Mouse (Mus musculus) embryonic facial prominence, embryonic 13.5 days (tissue): ENCODE data around the gene Clcn6. TPM values are rescaled to one million over a fixed set of nuclear protein-coding genes. Genes with fewer than 3 reads are reported as not detected.

Experiments used
- ATAC-seq: fragments of 200-750 bp; cut with Nextera tagmentation; 2 replicates; pipeline ENCODE4 v1.8.0; 2017; ENCODE audit warnings: low read depth; ENCODE audit not compliant: insufficient number of reproducible peaks, insufficient read depth, low FRiP score, low TSS enrichment
- H3K27ac ChIP-seq: fragments of 300-500 bp; sonication (generic); 2 replicates; pipeline ENCODE4 v1.5.1; 2015; ENCODE audit warnings: moderate library complexity, mild to moderate bottlenecking, inconsistent platforms
- H3K27me3 ChIP-seq: fragments of 300-500 bp; sonication (generic); 2 replicates; pipeline ENCODE4 v1.6.1; 2015; ENCODE audit warnings: mild to moderate bottlenecking, inconsistent platforms
- H3K36me3 ChIP-seq: fragments of 300-500 bp; sonication (generic); 2 replicates; pipeline ENCODE4 v1.6.1; 2015; ENCODE audit warnings: mild to moderate bottlenecking, inconsistent platforms
- H3K4me1 ChIP-seq: fragments of 300-500 bp; sonication (generic); 2 replicates; pipeline ENCODE4 v1.6.1; 2015; ENCODE audit warnings: inconsistent platforms
- H3K4me2 ChIP-seq: fragments of 300-500 bp; sonication (generic); 2 replicates; pipeline ENCODE4 v1.6.1; 2015; ENCODE audit warnings: moderate library complexity, mild to moderate bottlenecking, inconsistent platforms
- H3K4me3 ChIP-seq: fragments of 300-500 bp; sonication (generic); 2 replicates; pipeline ENCODE4 v1.5.1; 2015; ENCODE audit warnings: mild to moderate bottlenecking, inconsistent platforms
- H3K9ac ChIP-seq: fragments of 300-500 bp; sonication (generic); 2 replicates; pipeline ENCODE4 v1.6.1; 2015; ENCODE audit warnings: mild to moderate bottlenecking, inconsistent platforms
- H3K9me3 ChIP-seq: fragments of 300-500 bp; sonication (generic); 2 replicates; pipeline ENCODE4 v1.6.1; 2016; ENCODE audit warnings: inconsistent platforms
- WGBS: fragments of 180-500 bp; shearing (Covaris S2); methylation state at CpG from one replicate; pipeline ENCODE4 v1.1.7; 2015; ENCODE audit warnings: mixed read lengths; 5-methylcytosine and 5-hydroxymethylcytosine counted together
- polyA plus RNA-seq: library from polyadenylated mRNA; unstranded; fragments of >200 nt; fragmentation: Nextera tagmentation; extraction: Ambion mirVana; gene quantifications from 2 replicates; pipeline ENCODE4 v1.2.1, GENCODE M21; 2015

Gene Clcn6
- polyA plus RNA-seq, 1 experiment from 2014 or later: 8.8 TPM

DNA sequence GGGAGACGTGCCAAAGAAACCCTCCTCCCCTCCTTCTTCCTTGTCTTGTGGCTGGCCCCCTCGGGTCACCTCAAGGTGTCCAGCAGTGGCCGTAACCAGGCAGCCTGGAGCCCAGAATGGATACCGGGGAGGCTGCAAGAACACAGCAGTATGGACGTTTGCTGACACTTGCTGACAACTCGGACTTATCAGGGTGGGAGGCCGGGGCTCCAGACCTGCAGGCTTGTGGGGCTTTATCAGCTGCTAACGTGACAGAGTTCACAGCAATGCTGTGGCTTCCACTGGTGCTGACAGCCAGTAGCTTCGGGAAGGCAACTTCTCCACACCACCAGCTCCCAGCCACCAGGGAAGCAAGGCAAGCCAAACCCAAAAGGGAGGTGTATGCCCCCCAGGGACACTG, 69.3 kb downstream of the Clcn6 start:
- no peaks in the 10 kb centered on the region for H3K36me3 ChIP-seq
- H3K4me1 ChIP-seq: no peaks in the 10 kb centered on the region
- no peak overlapping the region for H3K4me2 ChIP-seq
- 54% methylated on average over 9 of the region's 9 CpGs for WGBS
- ATAC-seq: no peak
- no peak overlapping the region for H3K27ac ChIP-seq
- no peak overlapping the region for H3K9ac ChIP-seq
- H3K9me3 ChIP-seq: 0 out of 2 replicates have a peak, but pooled peaks cover 4% of the 10 kb centered on the region
- H3K4me3 ChIP-seq: no peak overlapping the region
- H3K27me3 ChIP-seq: no peaks in the 10 kb centered on the region

DNA sequence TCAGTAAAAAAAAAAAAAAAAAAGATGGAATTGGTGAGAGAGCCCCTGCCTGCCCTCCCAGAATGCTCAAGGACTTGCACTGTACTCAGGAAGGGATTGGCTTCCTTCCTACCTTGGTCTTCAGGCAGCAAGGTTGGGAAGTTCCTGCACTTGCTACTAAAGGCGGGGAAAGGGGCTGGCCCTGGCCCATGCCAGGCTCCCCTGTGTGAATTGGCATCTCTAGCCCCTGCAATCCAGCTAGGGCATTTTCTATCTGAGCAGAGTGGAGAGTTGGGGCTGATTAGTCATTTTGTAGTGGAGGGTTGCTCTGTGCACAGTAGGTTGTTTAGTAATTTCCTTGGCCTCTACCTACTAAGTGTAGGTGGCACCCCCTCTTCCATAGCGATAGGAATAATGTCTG, 69.8 kb downstream of the Clcn6 start:
- Histone ChIP-seq H3K4me1 (no peaks in the 10 kb centered on the region), H3K27ac (no peak overlapping the region), H3K4me3 (no peak overlapping the region), H3K9ac (no peak overlapping the region), H3K4me2 (no peak overlapping the region), H3K27me3 (no peaks in the 10 kb centered on the region), H3K36me3 (no peaks in the 10 kb centered on the region), H3K9me3 (0 out of 2 replicates have a peak, but pooled peaks cover under 1% of the 10 kb centered on the region)
- 89% methylated on average over 2 of the region's 2 CpGs for WGBS
- ATAC-seq: no peak

GRCm38 (mm10) chr4:147965712-147966111, 72.9 kb downstream of the Clcn6 start:
- no peaks in the 10 kb centered on the region for H3K36me3 ChIP-seq

GRCm38 (mm10) chr4:147963623-147964022, 75.0 kb downstream of the Clcn6 start:
- no peak overlapping the region for H3K4me2 ChIP-seq
- ATAC-seq: no peak
- H3K9ac ChIP-seq: no peak overlapping the region
- no peaks in the 10 kb centered on the region for H3K4me1 ChIP-seq
- no peak overlapping the region for H3K27ac ChIP-seq
- 85% methylated on average over 15 of the region's 15 CpGs for WGBS
- H3K9me3 ChIP-seq: no peaks in the 10 kb centered on the region
- H3K36me3 ChIP-seq: no peaks in the 10 kb centered on the region
- no peak overlapping the region for H3K4me3 ChIP-seq
- H3K27me3 ChIP-seq: no peaks in the 10 kb centered on the region

More at GRCm38 (mm10) chr4:147965712-147966111, 72.9 kb downstream of the Clcn6 start:
- ATAC-seq: no peak
- no peaks in the 10 kb centered on the region for H3K9me3 ChIP-seq
- H3K27me3 ChIP-seq: no peaks in the 10 kb centered on the region
- no peak overlapping the region for H3K4me2 ChIP-seq
- WGBS: 77% methylated on average over 7 of the region's 7 CpGs
- H3K4me3 ChIP-seq: no peak overlapping the region
- H3K9ac ChIP-seq: no peak overlapping the region
- H3K4me1 ChIP-seq: no peaks in the 10 kb centered on the region
- H3K27ac ChIP-seq: no peak overlapping the region

- Histone ChIP-seq H3K9ac (no peak overlapping the region), H3K36me3 (no peaks in the 10 kb centered on the region), H3K4me3 (no peak overlapping the region), H3K9me3 (no peaks in the 10 kb centered on the region), H3K27me3 (no peaks in the 10 kb centered on the region), H3K4me2 (no peak overlapping the region), H3K27ac (no peak overlapping the region), H3K4me1 (no peaks in the 10 kb centered on the region)
- no peak for ATAC-seq
- WGBS: 32% methylated on average over 6 of the region's 6 CpGs
Observed at GRCm38 (mm10) chr4:147962781-147963180, 75.8 kb downstream of the Clcn6 start.

DNA sequence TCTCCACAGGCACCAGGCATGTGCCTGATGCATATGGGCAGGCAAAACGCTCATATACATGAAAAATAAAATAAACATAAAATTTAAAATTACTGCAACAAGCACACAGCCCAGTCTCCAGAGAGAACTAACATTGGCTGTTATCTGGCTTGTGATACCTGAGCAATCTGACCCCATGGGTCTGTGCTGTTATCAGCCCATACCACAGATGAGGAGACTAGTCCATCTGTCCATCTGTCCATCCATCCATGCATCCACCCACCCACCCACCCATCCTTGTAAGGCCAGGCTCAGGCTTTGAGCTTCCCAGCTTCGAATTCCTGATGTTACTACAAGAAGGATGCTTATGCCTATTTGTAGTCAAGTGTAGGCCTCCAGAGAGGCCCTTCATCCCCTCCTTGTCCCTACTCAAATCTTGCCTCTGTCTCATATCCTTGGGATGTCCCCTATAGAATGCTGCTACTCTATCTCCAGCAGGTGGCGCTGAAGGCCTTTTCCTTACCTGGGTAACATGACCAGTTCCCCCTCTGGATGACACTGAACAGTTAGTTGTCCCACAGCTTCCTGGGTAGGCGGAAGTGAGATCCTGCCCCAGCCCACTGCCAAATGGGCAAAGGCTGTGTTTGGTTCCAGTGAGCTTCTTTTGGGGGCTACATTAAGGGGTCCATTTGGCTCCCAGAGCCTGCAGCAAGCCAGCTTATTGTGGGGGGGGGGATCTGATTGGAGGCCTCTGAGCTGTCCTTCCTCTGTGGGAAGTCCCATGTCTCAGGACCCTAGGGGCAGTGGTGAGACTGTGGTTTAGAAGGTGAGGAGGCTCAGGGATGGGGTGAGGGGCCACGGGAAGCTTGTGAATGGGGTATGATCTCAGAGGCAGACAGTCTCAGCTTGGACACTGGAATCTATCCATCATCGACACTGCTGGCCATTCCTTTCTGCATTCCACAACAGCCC, 78.5 kb downstream of the Clcn6 start:
- Histone ChIP-seq H3K9ac (no peak overlapping the region), H3K4me3 (no peak overlapping the region), H3K27ac (no peak overlapping the region), H3K36me3 (no peaks in the 10 kb centered on the region), H3K4me1 (no peaks in the 10 kb centered on the region), H3K4me2 (no peak overlapping the region), H3K9me3 (no peaks in the 10 kb centered on the region), H3K27me3 (no peaks in the 10 kb centered on the region)
- WGBS: 44% methylated on average over 6 of the region's 6 CpGs
- no peak for ATAC-seq

DNA sequence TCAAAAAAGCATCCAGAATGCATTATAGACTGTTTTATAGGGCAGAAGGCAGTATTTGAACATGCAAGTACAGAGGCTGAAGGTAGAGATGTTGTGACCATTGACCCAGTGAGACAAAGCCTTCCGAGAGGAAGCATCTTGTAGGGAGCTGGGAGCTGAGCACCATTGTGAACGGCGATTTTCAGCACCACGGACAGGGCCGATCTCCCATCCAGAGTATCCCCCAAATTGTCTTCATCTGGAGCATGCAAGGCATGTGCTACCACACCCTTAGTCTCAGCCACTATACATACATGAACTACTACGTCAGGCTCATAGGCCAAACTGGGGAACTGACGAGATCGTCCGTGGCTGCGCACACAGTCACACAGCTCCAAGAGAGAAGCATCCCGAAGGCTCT, 81.5 kb downstream of the Clcn6 start:
- no peak for ATAC-seq
- no peaks in the 10 kb centered on the region for H3K27me3 ChIP-seq
- H3K27ac ChIP-seq: no peak overlapping the region
- no peaks in the 10 kb centered on the region for H3K4me1 ChIP-seq
- 36% methylated on average over 11 of the region's 11 CpGs for WGBS
- H3K4me2 ChIP-seq: no peak overlapping the region
- H3K4me3 ChIP-seq: no peak overlapping the region
- H3K9me3 ChIP-seq: no peaks in the 10 kb centered on the region
- no peak overlapping the region for H3K9ac ChIP-seq
- no peaks in the 10 kb centered on the region for H3K36me3 ChIP-seq

Other genes with a start within 250 kb of the Clcn6 start
- gene Zfp984, start 229.0 kb downstream of the Clcn6 start, polyA plus RNA-seq: 7.6 TPM in 2 replicates
- 7.9 and 8.6 TPM in 2 replicates for gene Zfp933, start 190.5 kb downstream of the Clcn6 start, polyA plus RNA-seq
- 46.1 and 51.3 TPM in 2 replicates for gene Miip, start 170.0 kb downstream of the Clcn6 start, polyA plus RNA-seq
- 13.8 and 14.9 TPM in 2 replicates for gene Fv1, start 169.8 kb downstream of the Clcn6 start, polyA plus RNA-seq
- gene Mfn2, start 134.1 kb downstream of the Clcn6 start, polyA plus RNA-seq: 34.3 and 34.6 TPM in 2 replicates
- gene Plod1, start 102.1 kb downstream of the Clcn6 start, polyA plus RNA-seq: 68.6 and 76.3 TPM in 2 replicates
- gene 2510039O18Rik, start 97.9 kb downstream of the Clcn6 start, polyA plus RNA-seq: 14.3 and 17.7 TPM in 2 replicates
- gene Nppb, start 53.0 kb downstream of the Clcn6 start, polyA plus RNA-seq: 0.28 and 0.95 TPM in 2 replicates
- gene Nppa, start 38.1 kb downstream of the Clcn6 start, polyA plus RNA-seq: 0.25 and 10.7 TPM in 2 replicates
- 20.8 and 22.4 TPM in 2 replicates for gene Mthfr, start 256 bp upstream of the Clcn6 start, polyA plus RNA-seq
- 9.7 and 10.1 TPM in 2 replicates for gene Agtrap, start 49.2 kb upstream of the Clcn6 start, polyA plus RNA-seq
- 70.6 and 76.3 TPM in 2 replicates for gene Mad2l2, start 91.6 kb upstream of the Clcn6 start, polyA plus RNA-seq
- 0.78 and 1.1 TPM in 2 replicates for gene Draxin, start 91.9 kb upstream of the Clcn6 start, polyA plus RNA-seq
- 14.9 and 15.1 TPM in 2 replicates for gene Fbxo6, start 113.3 kb upstream of the Clcn6 start, polyA plus RNA-seq
- 13.5 TPM in 2 replicates for gene Fbxo44, start 121.7 kb upstream of the Clcn6 start, polyA plus RNA-seq
- 3.1 and 3.4 TPM in 2 replicates for gene Fbxo2, start 121.8 kb upstream of the Clcn6 start, polyA plus RNA-seq
- 0.35 and 0.39 TPM in 2 replicates for gene Disp3, start 249.1 kb upstream of the Clcn6 start, polyA plus RNA-seq